Mouse (Mus musculus): ENCODE results near the gene Lax1. TPM values are rescaled to one million over a fixed set of nuclear protein-coding genes. Genes with fewer than 3 reads are reported as not detected.
A peak's percentile ranks its signal among the peaks of the same experiment; 100 is the strongest.

The Lax1 gene
- total RNA-seq, 1 experiment: 1.4 TPM

GRCm38 (mm10) chr1:133694876-133695275, 5.0 kb upstream of the Lax1 start:
- H3K4me1 ChIP-seq (ENCODE audit: control insufficient read depth in 2 of 2, insufficient read depth in 2 of 2, low read length in 2 of 2, poor library complexity in 1 of 2): peaks cover 16 to 22% of the 10 kb centered on the region in 2 experiments
- no peak for DNase-seq (ENCODE audit: low read depth, low spot score)
- no peaks in the 10 kb centered on the region for H3K36me3 ChIP-seq (ENCODE audit: control insufficient read depth, insufficient read depth, low read length, poor library complexity, severe bottlenecking)
- H3K9ac ChIP-seq (ENCODE audit: insufficient read depth, low read depth, low read length, poor library complexity, severe bottlenecking): no peak overlapping the region; the same call in 1 of the 2 replicates
- no peak overlapping the region for H3K4me3 ChIP-seq (ENCODE audit: insufficient read depth in 1 of 2, low read depth in 1 of 2, low read length in 2 of 2, poor library complexity in 1 of 2, severe bottlenecking in 1 of 2)
- in situ Hi-C loops (cut with MboI; ENCODE audit: low sequenced_read_pairs in 2 of 2, unreplicated experiment in 2 of 2): no loop called here
- TF ChIP-seq MAFK (IDR thresholded peaks at IDR 0.05; ENCODE audit: insufficient read depth, low read depth, low read length) (no peak), ZC3H11A (IDR thresholded peaks at IDR 0.05; ENCODE audit: borderline replicate concordance, low read depth, low read length) (no peak), ZNF384 (IDR thresholded peaks at IDR 0.05; ENCODE audit: low read depth, low read length) (no peak), CHD2 (IDR thresholded peaks at IDR 0.05; ENCODE audit: low read depth, low read length) (no peak), HCFC1 (IDR thresholded peaks at IDR 0.05; ENCODE audit: borderline replicate concordance, insufficient read depth, low read length) (no peak)
- H3K27ac ChIP-seq (ENCODE audit: insufficient read depth, low read depth, low read length, poor library complexity, severe bottlenecking): peak overlapping the region; percentile 95
- H3K9me3 ChIP-seq (ENCODE audit: control insufficient read depth, insufficient read depth, low read depth, low read length): no peaks in the 10 kb centered on the region

GRCm38 (mm10) chr1:133694301-133694700, 4.4 kb upstream of the Lax1 start:
- Histone ChIP-seq H3K9me3 (ENCODE audit: control insufficient read depth, insufficient read depth, low read depth, low read length) (no peaks in the 10 kb centered on the region), H3K27ac (ENCODE audit: insufficient read depth, low read depth, low read length, poor library complexity, severe bottlenecking) (peak overlapping the region; percentile 94), H3K36me3 (ENCODE audit: control insufficient read depth, insufficient read depth, low read length, poor library complexity, severe bottlenecking) (no peaks in the 10 kb centered on the region), H3K4me3 (ENCODE audit: insufficient read depth in 1 of 2, low read depth in 1 of 2, low read length in 2 of 2, poor library complexity in 1 of 2, severe bottlenecking in 1 of 2) (peak overlapping the region; percentile 9 to 28; a peak in 3 of 4 replicates), H3K4me1 (ENCODE audit: control insufficient read depth in 2 of 2, insufficient read depth in 2 of 2, low read length in 2 of 2, poor library complexity in 1 of 2) (peaks cover 16 to 25% of the 10 kb centered on the region in 2 experiments), H3K9ac (ENCODE audit: insufficient read depth, low read depth, low read length, poor library complexity, severe bottlenecking) (peak overlapping the region; percentile 46)
- TF ChIP-seq CHD2 (IDR thresholded peaks at IDR 0.05; ENCODE audit: low read depth, low read length): peak; percentile 72; the same call in 1 of the 2 replicates
- TF ChIP-seq HCFC1 (IDR thresholded peaks at IDR 0.05; ENCODE audit: borderline replicate concordance, insufficient read depth, low read length): no peak
- in situ Hi-C loops (cut with MboI; ENCODE audit: low sequenced_read_pairs in 2 of 2, unreplicated experiment in 2 of 2): no loop called here
- DNase-seq (ENCODE audit: low read depth, low spot score): peak; percentile 96

- DNase-seq (ENCODE audit: low read depth, low spot score): no peak
- Histone ChIP-seq H3K36me3 (ENCODE audit: control insufficient read depth, insufficient read depth, low read length, poor library complexity, severe bottlenecking) (no peaks in the 10 kb centered on the region), H3K4me1 (ENCODE audit: control insufficient read depth in 2 of 2, insufficient read depth in 2 of 2, low read length in 2 of 2, poor library complexity in 1 of 2) (peaks cover 16 to 25% of the 10 kb centered on the region in 2 experiments), H3K9me3 (ENCODE audit: control insufficient read depth, insufficient read depth, low read depth, low read length) (no peaks in the 10 kb centered on the region), H3K4me3 (ENCODE audit: insufficient read depth in 1 of 2, low read depth in 1 of 2, low read length in 2 of 2, poor library complexity in 1 of 2, severe bottlenecking in 1 of 2) (peak overlapping the region; percentile 9 to 28; a peak in 3 of 4 replicates), H3K27ac (ENCODE audit: insufficient read depth, low read depth, low read length, poor library complexity, severe bottlenecking) (peak overlapping the region; percentile 94), H3K9ac (ENCODE audit: insufficient read depth, low read depth, low read length, poor library complexity, severe bottlenecking) (peak overlapping the region; percentile 46)
- in situ Hi-C loops (cut with MboI; ENCODE audit: low sequenced_read_pairs in 2 of 2, unreplicated experiment in 2 of 2): no loop called here
- TF ChIP-seq CHD2 (IDR thresholded peaks at IDR 0.05; ENCODE audit: low read depth, low read length): no peak
These were observed 3.7 kb upstream of the Lax1 start for GRCm38 (mm10) chr1:133693536-133694114.

GRCm38 (mm10) chr1:133692195-133692594, 2.3 kb upstream of the Lax1 start:
- TF ChIP-seq ZNF384 (IDR thresholded peaks at IDR 0.05; ENCODE audit: low read depth, low read length): no peak
- TF ChIP-seq ZC3H11A (IDR thresholded peaks at IDR 0.05; ENCODE audit: borderline replicate concordance, low read depth, low read length): no peak
- TF ChIP-seq CHD2 (IDR thresholded peaks at IDR 0.05; ENCODE audit: low read depth, low read length): no peak
- no peak for TF ChIP-seq HCFC1 (IDR thresholded peaks at IDR 0.05; ENCODE audit: borderline replicate concordance, insufficient read depth, low read length)
- TF ChIP-seq MAFK (IDR thresholded peaks at IDR 0.05; ENCODE audit: insufficient read depth, low read depth, low read length): no peak
- Histone ChIP-seq H3K27ac (ENCODE audit: insufficient read depth, low read depth, low read length, poor library complexity, severe bottlenecking) (peak overlapping the region; percentile 56; the same call in 1 of the 2 replicates), H3K9me3 (ENCODE audit: control insufficient read depth, insufficient read depth, low read depth, low read length) (no peaks in the 10 kb centered on the region), H3K4me3 (ENCODE audit: insufficient read depth in 1 of 2, low read depth in 1 of 2, low read length in 2 of 2, poor library complexity in 1 of 2, severe bottlenecking in 1 of 2) (peak overlapping the region in 1 of 2 experiments; percentile 10; a peak in 1 of 4 replicates), H3K9ac (ENCODE audit: insufficient read depth, low read depth, low read length, poor library complexity, severe bottlenecking) (no peak overlapping the region), H3K36me3 (ENCODE audit: control insufficient read depth, insufficient read depth, low read length, poor library complexity, severe bottlenecking) (no peaks in the 10 kb centered on the region), H3K4me1 (ENCODE audit: control insufficient read depth in 2 of 2, insufficient read depth in 2 of 2, low read length in 2 of 2, poor library complexity in 1 of 2) (peaks cover 16 to 25% of the 10 kb centered on the region in 2 experiments)
- no peak for DNase-seq (ENCODE audit: low read depth, low spot score)
- in situ Hi-C loops (cut with MboI; ENCODE audit: low sequenced_read_pairs in 2 of 2, unreplicated experiment in 2 of 2): no loop called here

- no peak for TF ChIP-seq ZC3H11A (IDR thresholded peaks at IDR 0.05; ENCODE audit: borderline replicate concordance, low read depth, low read length)
- no peak for TF ChIP-seq MAFK (IDR thresholded peaks at IDR 0.05; ENCODE audit: insufficient read depth, low read depth, low read length)
- TF ChIP-seq CHD2 (IDR thresholded peaks at IDR 0.05; ENCODE audit: low read depth, low read length): no peak
- TF ChIP-seq ZNF384 (IDR thresholded peaks at IDR 0.05; ENCODE audit: low read depth, low read length): no peak
- TF ChIP-seq HCFC1 (IDR thresholded peaks at IDR 0.05; ENCODE audit: borderline replicate concordance, insufficient read depth, low read length): no peak
- no peak for DNase-seq (ENCODE audit: low read depth, low spot score)
- Histone ChIP-seq H3K9ac (ENCODE audit: insufficient read depth, low read depth, low read length, poor library complexity, severe bottlenecking) (peak overlapping the region; percentile 6; the same call in 1 of the 2 replicates), H3K27ac (ENCODE audit: insufficient read depth, low read depth, low read length, poor library complexity, severe bottlenecking) (peak overlapping the region; percentile 26; the same call in 1 of the 2 replicates), H3K4me1 (ENCODE audit: control insufficient read depth in 2 of 2, insufficient read depth in 2 of 2, low read length in 2 of 2, poor library complexity in 1 of 2) (peaks cover 14 to 25% of the 10 kb centered on the region in 2 experiments), H3K9me3 (ENCODE audit: control insufficient read depth, insufficient read depth, low read depth, low read length) (no peaks in the 10 kb centered on the region), H3K4me3 (ENCODE audit: insufficient read depth in 1 of 2, low read depth in 1 of 2, low read length in 2 of 2, poor library complexity in 1 of 2, severe bottlenecking in 1 of 2) (peak overlapping the region in 1 of 2 experiments; percentile 19; a peak in 1 of 4 replicates), H3K36me3 (ENCODE audit: control insufficient read depth, insufficient read depth, low read length, poor library complexity, severe bottlenecking) (no peaks in the 10 kb centered on the region)
- in situ Hi-C loops (cut with MboI; ENCODE audit: low sequenced_read_pairs in 2 of 2, unreplicated experiment in 2 of 2): no loop called here
These were observed 1.1 kb upstream of the Lax1 start for GRCm38 (mm10) chr1:133691046-133691445.

Measured in ES-E14 (cell line).